Mouse (Mus musculus): ENCODE results near the gene C2cd5. TPM values are rescaled to one million over a fixed set of nuclear protein-coding genes. Genes with fewer than 3 reads are reported as not detected.
A peak's percentile ranks its signal among the peaks of the same experiment; 100 is the strongest.
"Not testable (repeated sequence)": the region's sequence is repeated elsewhere in the genome, so short reads cannot be mapped to it uniquely, and the experiment has no call there.

Gene C2cd5
- polyA plus RNA-seq, 1 experiment from 2014 or later, result 35.3 TPM

- H3K27ac ChIP-seq, result no peak overlapping the region; the same call in 1 of the 2 replicates
- DNase-seq (ENCODE audit: low spot score), result peak; percentile 9
- H3K27me3 ChIP-seq (ENCODE audit: insufficient read depth, poor library complexity, severe bottlenecking), result no peaks in the 10 kb centered on the region; the same call in 1 of the 2 replicates
- H3K4me1 ChIP-seq (replicated peaks), result peaks cover 20% of the 10 kb centered on the region
- no peak overlapping the region for H3K4me3 ChIP-seq
- 36% methylated on average over 14 of the region's 14 CpGs for WGBS
- no peaks in the 10 kb centered on the region for H3K9me3 ChIP-seq
- no peaks in the 10 kb centered on the region for H3K36me3 ChIP-seq
These were observed 105.9 kb downstream of the C2cd5 start for GRCm38 (mm10) chr6:142993705-142994698.

GRCm38 (mm10) chr6:142992971-142993370, 107.0 kb downstream of the C2cd5 start:
- 83% methylated on average over 2 of the region's 2 CpGs for WGBS
- no peak for DNase-seq (ENCODE audit: low spot score)
- no peak overlapping the region for H3K27ac ChIP-seq

GRCm38 (mm10) chr6:142992099-142992498, 107.8 kb downstream of the C2cd5 start:
- 64% methylated on average over 7 of the region's 7 CpGs for WGBS
- peaks cover 20% of the 10 kb centered on the region for H3K4me1 ChIP-seq (replicated peaks)
- H3K27me3 ChIP-seq (ENCODE audit: insufficient read depth, poor library complexity, severe bottlenecking), result no peaks in the 10 kb centered on the region; the same call in 1 of the 2 replicates
- no peaks in the 10 kb centered on the region for H3K9me3 ChIP-seq
- no peak for DNase-seq (ENCODE audit: low spot score)
- no peaks in the 10 kb centered on the region for H3K36me3 ChIP-seq
- no peak overlapping the region for H3K27ac ChIP-seq
- H3K4me3 ChIP-seq, result no peak overlapping the region

More at GRCm38 (mm10) chr6:142992971-142993370, 107.0 kb downstream of the C2cd5 start:
- Histone ChIP-seq H3K4me1 (replicated peaks) (peaks cover 20% of the 10 kb centered on the region), H3K9me3 (no peaks in the 10 kb centered on the region), H3K4me3 (no peak overlapping the region), H3K27me3 (ENCODE audit: insufficient read depth, poor library complexity, severe bottlenecking) (no peaks in the 10 kb centered on the region; the same call in 1 of the 2 replicates), H3K36me3 (no peaks in the 10 kb centered on the region)

- H3K4me3 ChIP-seq, result no peak overlapping the region
- no peaks in the 10 kb centered on the region for H3K36me3 ChIP-seq
- no peak overlapping the region; the same call in 1 of the 2 replicates for H3K27ac ChIP-seq
- no peaks in the 10 kb centered on the region for H3K9me3 ChIP-seq
- no peaks in the 10 kb centered on the region; the same call in 1 of the 2 replicates for H3K27me3 ChIP-seq (ENCODE audit: insufficient read depth, poor library complexity, severe bottlenecking)
- H3K4me1 ChIP-seq (replicated peaks), result peaks cover 20% of the 10 kb centered on the region
- DNase-seq (ENCODE audit: low spot score), result no peak
- 62% methylated on average over 7 of the region's 7 CpGs for WGBS
These were observed 108.4 kb downstream of the C2cd5 start for GRCm38 (mm10) chr6:142991391-142992059.

GRCm38 (mm10) chr6:142990516-142990915, 109.4 kb downstream of the C2cd5 start:
- Histone ChIP-seq H3K27ac (no peak overlapping the region), H3K4me3 (no peak overlapping the region), H3K36me3 (no peaks in the 10 kb centered on the region), H3K27me3 (ENCODE audit: insufficient read depth, poor library complexity, severe bottlenecking) (no peaks in the 10 kb centered on the region; the same call in 1 of the 2 replicates), H3K4me1 (replicated peaks) (peaks cover 20% of the 10 kb centered on the region), H3K9me3 (no peaks in the 10 kb centered on the region)
- WGBS, result 84% methylated on average over 9 of the region's 9 CpGs
- no peak for DNase-seq (ENCODE audit: low spot score)

GRCm38 (mm10) chr6:142989495-142989894, 110.4 kb downstream of the C2cd5 start:
- WGBS, result 92% methylated on average over 13 of the region's 13 CpGs
- no peak for DNase-seq (ENCODE audit: low spot score)
- Histone ChIP-seq H3K36me3 (no peaks in the 10 kb centered on the region), H3K9me3 (no peaks in the 10 kb centered on the region), H3K27me3 (ENCODE audit: insufficient read depth, poor library complexity, severe bottlenecking) (no peaks in the 10 kb centered on the region; the same call in 1 of the 2 replicates), H3K27ac (no peak overlapping the region), H3K4me1 (replicated peaks) (peaks cover 20% of the 10 kb centered on the region), H3K4me3 (no peak overlapping the region)

GRCm38 (mm10) chr6:142988753-142989152, 111.2 kb downstream of the C2cd5 start:
- H3K27ac ChIP-seq, result no peak overlapping the region
- H3K4me1 ChIP-seq (replicated peaks), result peaks cover 14% of the 10 kb centered on the region
- WGBS, result 28% methylated on average over 10 of the region's 10 CpGs

GRCm38 (mm10) chr6:142988231-142988630, 111.7 kb downstream of the C2cd5 start:
- Histone ChIP-seq H3K9me3 (no peaks in the 10 kb centered on the region), H3K4me1 (replicated peaks) (peaks cover 8% of the 10 kb centered on the region), H3K36me3 (no peaks in the 10 kb centered on the region), H3K27ac (no peak overlapping the region), H3K27me3 (ENCODE audit: insufficient read depth, poor library complexity, severe bottlenecking) (no peaks in the 10 kb centered on the region; the same call in 1 of the 2 replicates), H3K4me3 (no peak overlapping the region)
- WGBS, result 81% methylated on average over 6 of the region's 6 CpGs
- no peak for DNase-seq (ENCODE audit: low spot score)

More at GRCm38 (mm10) chr6:142988753-142989152, 111.2 kb downstream of the C2cd5 start:
- Histone ChIP-seq H3K36me3 (no peaks in the 10 kb centered on the region), H3K9me3 (no peaks in the 10 kb centered on the region), H3K4me3 (no peak overlapping the region), H3K27me3 (ENCODE audit: insufficient read depth, poor library complexity, severe bottlenecking) (no peaks in the 10 kb centered on the region; the same call in 1 of the 2 replicates)
- peak; percentile 69 for DNase-seq (ENCODE audit: low spot score)

GRCm38 (mm10) chr6:142987616-142988015, 112.3 kb downstream of the C2cd5 start:
- no peak for DNase-seq (ENCODE audit: low spot score)
- Histone ChIP-seq H3K27ac (no peak overlapping the region), H3K36me3 (no peaks in the 10 kb centered on the region), H3K4me1 (replicated peaks) (0 out of 2 replicates have a peak, but pooled peaks cover 7% of the 10 kb centered on the region), H3K4me3 (no peak overlapping the region), H3K9me3 (no peaks in the 10 kb centered on the region), H3K27me3 (ENCODE audit: insufficient read depth, poor library complexity, severe bottlenecking) (no peaks in the 10 kb centered on the region)
- 68% methylated on average over 6 of the region's 6 CpGs for WGBS

- not testable (repeated sequence) for H3K4me1 ChIP-seq (replicated peaks); H3K27me3 ChIP-seq (ENCODE audit: insufficient read depth, poor library complexity, severe bottlenecking); H3K36me3 ChIP-seq; DNase-seq (ENCODE audit: low spot score); H3K9me3 ChIP-seq; H3K4me3 ChIP-seq; H3K27ac ChIP-seq
- 90% methylated on average over 9 of the region's 9 CpGs for WGBS
These were observed 113.2 kb downstream of the C2cd5 start for GRCm38 (mm10) chr6:142986706-142987105.

GRCm38 (mm10) chr6:142985561-142986238, 114.2 kb downstream of the C2cd5 start:
- not testable (repeated sequence) for H3K27me3 ChIP-seq (ENCODE audit: insufficient read depth, poor library complexity, severe bottlenecking); H3K4me1 ChIP-seq (replicated peaks); H3K9me3 ChIP-seq; DNase-seq (ENCODE audit: low spot score); H3K36me3 ChIP-seq; H3K4me3 ChIP-seq; H3K27ac ChIP-seq
- 92% methylated on average over 9 of the region's 9 CpGs for WGBS

Data from hindbrain, embryonic 10.5 days (tissue).